Mouse (Mus musculus) erythroblast, embryonic 14.5 days (primary cell): ENCODE results near the gene Mob3a.

ENCODE experiments used
- GATA1 ChIP-seq: IDR thresholded peaks from 2 replicates; pipeline ENCODE4 v1.6.1; 2012; ENCODE audit warnings: low read length, inconsistent platforms, mixed read lengths
- TAL1 ChIP-seq: IDR thresholded peaks from 3 replicates; pipeline ENCODE4 v1.6.1; 2012; ENCODE audit warnings: low read length, inconsistent platforms, mixed read lengths

DNA sequence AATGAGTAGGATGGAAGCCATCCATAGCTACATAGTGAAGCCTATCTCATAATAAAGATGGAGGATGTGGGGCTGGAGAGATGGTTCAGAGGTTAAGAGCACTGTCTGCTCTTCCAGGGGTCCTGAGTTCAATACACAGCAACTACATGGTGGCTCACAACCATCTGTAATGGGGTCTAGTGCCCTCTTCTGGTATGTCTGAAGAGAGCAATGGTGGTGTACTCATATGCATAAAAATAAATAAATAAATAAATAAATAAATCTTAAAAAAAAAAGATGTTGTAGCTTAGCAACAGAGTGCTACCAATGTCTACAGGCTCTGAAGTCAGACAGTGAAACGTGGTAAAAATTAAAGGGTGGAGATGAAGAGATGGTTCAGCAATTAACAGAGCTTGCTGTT lies 36.9 kb upstream of the Mob3a start:
- TF ChIP-seq GATA1 (no peak), TAL1 (no peak)
